Mouse (Mus musculus) T-helper 2 cell (primary cell): ENCODE results near the gene Tbx21.

ENCODE experiments used
- in situ Hi-C: fragments of 300-600 bp; cut with MboI, MseI; formaldehyde crosslinking; loops from one replicate; pipeline ENCODE4 v1.15.1; 2025; ENCODE audit warnings: high pct_unique_total_duplicates

The Tbx21 gene

GRCm38 (mm10) chr11:97114671-97115601 is at the start of gene Tbx21:
Tbx21 (minus strand) TSS chr11:97115331.
- in situ Hi-C loops: no loop called here

GRCm38 (mm10) chr11:97160341-97160740 is 45.2 kb upstream of the Tbx21 start:
- in situ Hi-C loops: loop anchor here (5.0 kb wide), 1 partner anchor 72 kb away; no protein-coding TSS in a partner anchor

- in situ Hi-C loops: no loop called here
Measured at GRCm38 (mm10) chr11:97156999-97157398, 41.9 kb upstream of the Tbx21 start.

- in situ Hi-C loops: no loop called here
Measured at GRCm38 (mm10) chr11:97152662-97153287, 37.6 kb upstream of the Tbx21 start.

GRCm38 (mm10) chr11:97152023-97152426 is 36.9 kb upstream of the Tbx21 start:
- in situ Hi-C loops: no loop called here

- in situ Hi-C loops: no loop called here
Measured at GRCm38 (mm10) chr11:97151343-97151801, 36.2 kb upstream of the Tbx21 start, which contains the start of gene Tbkbp1. Tbkbp1 (minus strand) TSS chr11:97151495.

GRCm38 (mm10) chr11:97150411-97151330 is 35.5 kb upstream of the Tbx21 start:
- in situ Hi-C loops: no loop called here

- in situ Hi-C loops: loop anchor here (5.0 kb wide), 1 partner anchor 48 kb away; no protein-coding TSS in a partner anchor
Measured at GRCm38 (mm10) chr11:97149995-97150410, 34.9 kb upstream of the Tbx21 start.

- in situ Hi-C loops: loop anchor here (5.0 kb wide), 1 partner anchor 47 kb away; no protein-coding TSS in a partner anchor
Measured at GRCm38 (mm10) chr11:97149026-97149425, 33.9 kb upstream of the Tbx21 start.

GRCm38 (mm10) chr11:97148591-97148990 is 33.5 kb upstream of the Tbx21 start:
- in situ Hi-C loops: loop anchor here (5.0 kb wide), 1 partner anchor 46 kb away; no protein-coding TSS in a partner anchor

GRCm38 (mm10) chr11:97147333-97147732 is 32.2 kb upstream of the Tbx21 start:
- in situ Hi-C loops: loop anchor here (5.0 kb wide), 1 partner anchor 45 kb away; no protein-coding TSS in a partner anchor

GRCm38 (mm10) chr11:97146724-97147123 is 31.6 kb upstream of the Tbx21 start:
- in situ Hi-C loops: loop anchor here (5.0 kb wide), 1 partner anchor 44 kb away; no protein-coding TSS in a partner anchor

- in situ Hi-C loops: loop anchor here (5.0 kb wide), 1 partner anchor 44 kb away; no protein-coding TSS in a partner anchor
Measured at GRCm38 (mm10) chr11:97145951-97146350, 30.8 kb upstream of the Tbx21 start.

- in situ Hi-C loops: loop anchor here (5.0 kb wide), 1 partner anchor 43 kb away; no protein-coding TSS in a partner anchor
Measured at GRCm38 (mm10) chr11:97145320-97145719, 30.2 kb upstream of the Tbx21 start.

GRCm38 (mm10) chr11:97143196-97143900 is 28.2 kb upstream of the Tbx21 start:
- in situ Hi-C loops: no loop called here

GRCm38 (mm10) chr11:97142159-97142608 is 27.1 kb upstream of the Tbx21 start:
- in situ Hi-C loops: no loop called here

GRCm38 (mm10) chr11:97140811-97141210 is 25.7 kb upstream of the Tbx21 start:
- in situ Hi-C loops: no loop called here

- in situ Hi-C loops: no loop called here
Measured at GRCm38 (mm10) chr11:97139256-97139655, 24.1 kb upstream of the Tbx21 start.

- in situ Hi-C loops: no loop called here
Measured at GRCm38 (mm10) chr11:97138554-97139226, 23.6 kb upstream of the Tbx21 start.

GRCm38 (mm10) chr11:97133270-97133669 is 18.1 kb upstream of the Tbx21 start:
- in situ Hi-C loops: no loop called here
